Mouse (Mus musculus) testis, adult 2 months (tissue): ENCODE measurements around the gene Frem2.

Experiments
- CTCF ChIP-seq: fragments of 200-500 bp; IDR thresholded peaks from 2 replicates; pipeline ENCODE4 v1.5.1; 2012; ENCODE audit warnings: low read depth, mild to moderate bottlenecking, inconsistent platforms, low read length, moderate library complexity; ENCODE audit not compliant: control insufficient read depth, insufficient read depth, insufficient replicate concordance
- POLR2A ChIP-seq: fragments of 200-500 bp; IDR thresholded peaks from 2 replicates; pipeline ENCODE4 v1.6.1; 2012; ENCODE audit warnings: low read depth, mild to moderate bottlenecking, inconsistent platforms, low read length, moderate library complexity; ENCODE audit not compliant: control insufficient read depth

GRCm38 (mm10) chr3:53702421-53703125, 45.4 kb upstream of the Frem2 start:
- no peak for TF ChIP-seq CTCF
- TF ChIP-seq POLR2A, result no peak
